Mouse (Mus musculus): Measurements from ENCODE around the gene Dguok.

GRCm38 (mm10) chr6:83437802-83438201 is 69.0 kb downstream of the Dguok start:
- TF ChIP-seq CTCF (conservative IDR thresholded peaks at IDR 0.05; ENCODE audit: insufficient read depth, insufficient read length, low read depth, low read length) (no peak), POLR2A (IDR thresholded peaks at IDR 0.05; ENCODE audit: low read depth, low read length) (no peak)

Data from kidney, adult 2 months (tissue).